ENCODE assay signal across 28 mouse cellular contexts in the genomic region with DNA sequence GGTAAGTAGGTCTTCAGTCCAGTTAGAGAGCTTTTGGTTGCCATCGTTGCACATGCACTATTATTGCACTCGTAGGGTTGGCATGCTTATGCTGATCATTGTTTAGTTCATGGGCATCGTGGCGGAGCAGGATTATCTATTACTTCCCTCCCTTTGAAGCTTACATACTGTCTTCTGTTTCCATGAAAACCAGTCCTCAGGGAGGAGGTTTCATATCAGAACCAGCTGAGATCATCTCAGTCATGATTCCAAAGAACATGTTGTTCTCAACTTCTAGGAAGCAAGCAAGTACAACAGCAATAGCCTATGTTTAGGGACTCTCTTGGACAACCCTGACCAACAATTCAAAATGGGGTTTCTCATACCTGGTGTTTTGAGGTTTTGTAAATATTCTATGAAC.
"Had no signal": no experiment of that assay in that cellular context is flagged by ENCODE, and none has a peak within 500 bp of the region (broad histone marks: within the 10 kb centered on the region; RNA-seq: fewer than 3 reads in every experiment).

No protein-coding gene starts in this region.

- H3K36me3 ChIP-seq: embryonic facial prominence, embryonic 10.5 days; embryonic facial prominence, embryonic 12.5 days; embryonic facial prominence, embryonic 15.5 days; forebrain, embryonic 10.5 days; forebrain, embryonic 12.5 days; forebrain, embryonic 15.5 days had no signal

- H3K4me3 ChIP-seq: embryonic facial prominence, embryonic 10.5 days; embryonic facial prominence, embryonic 12.5 days; embryonic facial prominence, embryonic 13.5 days; embryonic facial prominence, embryonic 15.5 days; erythroblast, embryonic 14.5 days; forebrain, embryonic 10.5 days; forebrain, embryonic 12.5 days; forebrain, embryonic 13.5 days; forebrain, embryonic 15.5 days; gastrocnemius, adult 2 months; heart, adult 2 months had no signal

- ATAC-seq: forebrain, embryonic 13.5 days; forebrain, embryonic 14.5 days; forebrain, embryonic 15.5 days; forebrain, postnatal 0 days had no signal

- H3K27ac ChIP-seq: embryonic facial prominence, embryonic 10.5 days; embryonic facial prominence, embryonic 12.5 days; embryonic facial prominence, embryonic 13.5 days; embryonic facial prominence, embryonic 15.5 days; forebrain, embryonic 10.5 days; forebrain, embryonic 12.5 days; forebrain, embryonic 13.5 days; forebrain, embryonic 15.5 days; gastrocnemius, adult 2 months; heart, adult 2 months had no signal

- H3K9me3 ChIP-seq: embryonic facial prominence, embryonic 10.5 days; embryonic facial prominence, embryonic 12.5 days; embryonic facial prominence, embryonic 13.5 days; embryonic facial prominence, embryonic 15.5 days; forebrain, embryonic 10.5 days; forebrain, embryonic 12.5 days; forebrain, embryonic 13.5 days; forebrain, embryonic 15.5 days had no signal

- H3K4me2 ChIP-seq: embryonic facial prominence, embryonic 12.5 days; embryonic facial prominence, embryonic 13.5 days; embryonic facial prominence, embryonic 15.5 days; forebrain, embryonic 12.5 days; forebrain, embryonic 13.5 days; forebrain, embryonic 15.5 days; heart, embryonic 11.5 days had no signal

- DNase-seq: cerebellum, adult 18-20 months; cerebellum, adult 2 months; cerebellum, adult 8-10 months; cerebellum, adult 9-10 months; cerebellum, adult 9-11 months; cerebellum, postnatal 10 days; cerebellum, postnatal 14 days; cerebellum, postnatal 25 days; cerebellum, postnatal 36 days; embryo, embryonic 11 days; forebrain, postnatal 0 days; gastrocnemius, adult 2 months; gastrocnemius, postnatal 10 days; gastrocnemius, postnatal 14 days; gastrocnemius, postnatal 25 days; gastrocnemius, postnatal 36 days; heart, adult 2 months had no signal

- H3K9ac ChIP-seq: embryonic facial prominence, embryonic 12.5 days; embryonic facial prominence, embryonic 13.5 days; embryonic facial prominence, embryonic 15.5 days; forebrain, embryonic 12.5 days; forebrain, embryonic 13.5 days; forebrain, embryonic 15.5 days; forebrain, postnatal 0 days had no signal

- H3K4me1 ChIP-seq: forebrain, embryonic 15.5 days had no signal

- H3K27me3 ChIP-seq: embryonic facial prominence, embryonic 12.5 days; embryonic facial prominence, embryonic 13.5 days; embryonic facial prominence, embryonic 15.5 days; forebrain, embryonic 12.5 days; forebrain, embryonic 13.5 days; forebrain, embryonic 15.5 days had no signal
